Mouse (Mus musculus) neural tube, embryonic 11.5 days (tissue): ENCODE measurements around the gene Try4. TPM values are rescaled to one million over a fixed set of nuclear protein-coding genes. Genes with fewer than 3 reads are reported as not detected.
"Not testable (repeated sequence)": the region's sequence is repeated elsewhere in the genome, so short reads cannot be mapped to it uniquely, and the experiment has no call there.

Source experiments
- ATAC-seq: fragments of 200-750 bp; cut with Nextera tagmentation; 2 replicates; pipeline ENCODE4 v1.8.0; 2017; ENCODE audit warnings: moderate number of reproducible peaks, mild to moderate bottlenecking, moderate TSS enrichment, moderate library complexity; ENCODE audit not compliant: insufficient read depth, low FRiP score, low TSS enrichment
- DNase-seq: peaks from one replicate; pipeline ENCODE4 v3.0.0-alpha.2; 2015; ENCODE audit warnings: low spot score
- H3K27ac ChIP-seq: fragments of 300-500 bp; sonication (generic); 2 replicates; pipeline ENCODE4 v1.5.1; 2014; ENCODE audit warnings: low read depth, mild to moderate bottlenecking, low read length
- H3K27me3 ChIP-seq: fragments of 300-500 bp; sonication (generic); 2 replicates; pipeline ENCODE4 v1.6.1; 2014; ENCODE audit warnings: mild to moderate bottlenecking, low read length, mixed read lengths; ENCODE audit not compliant: control insufficient read depth, insufficient read depth
- H3K36me3 ChIP-seq: fragments of 300-500 bp; sonication (generic); 2 replicates; pipeline ENCODE4 v1.6.1; 2014; ENCODE audit warnings: mild to moderate bottlenecking, low read length, moderate library complexity, mixed read lengths; ENCODE audit not compliant: control insufficient read depth, insufficient read depth
- H3K4me1 ChIP-seq: fragments of 300-500 bp; sonication (generic); 2 replicates; pipeline ENCODE4 v1.6.1; 2014; ENCODE audit warnings: low read length, mixed read lengths; ENCODE audit not compliant: control insufficient read depth, insufficient read depth
- H3K4me2 ChIP-seq: fragments of 300-500 bp; sonication (generic); 2 replicates; pipeline ENCODE4 v1.6.1; 2014; ENCODE audit warnings: low read depth, mild to moderate bottlenecking, moderate library complexity
- H3K4me3 ChIP-seq: fragments of 300-500 bp; sonication (generic); 2 replicates; pipeline ENCODE4 v1.5.1; 2014; ENCODE audit warnings: low read depth, low read length
- H3K9ac ChIP-seq: fragments of 300-500 bp; sonication (generic); 2 replicates; pipeline ENCODE4 v1.6.1; 2014; ENCODE audit warnings: mild to moderate bottlenecking, low read length
- H3K9me3 ChIP-seq: fragments of 300-500 bp; sonication (generic); 2 replicates; pipeline ENCODE4 v1.6.1; 2016; ENCODE audit warnings: low read length; ENCODE audit not compliant: control insufficient read depth
- WGBS: fragments of 180-500 bp; shearing (Covaris S2); extraction: QIAGEN DNeasy Blood & Tissue Kit; methylation state at CpG from one replicate; pipeline ENCODE4 v1.1.7; 2014; 5-methylcytosine and 5-hydroxymethylcytosine counted together
- polyA plus RNA-seq: library from polyadenylated mRNA; unstranded; fragments of >200 nt; fragmentation: Nextera tagmentation; extraction: Ambion mirVana; gene quantifications from 2 replicates; pipeline ENCODE4 v1.2.1, GENCODE M21; 2014

The Try4 gene
- polyA plus RNA-seq = not detected in 2 replicates

DNA sequence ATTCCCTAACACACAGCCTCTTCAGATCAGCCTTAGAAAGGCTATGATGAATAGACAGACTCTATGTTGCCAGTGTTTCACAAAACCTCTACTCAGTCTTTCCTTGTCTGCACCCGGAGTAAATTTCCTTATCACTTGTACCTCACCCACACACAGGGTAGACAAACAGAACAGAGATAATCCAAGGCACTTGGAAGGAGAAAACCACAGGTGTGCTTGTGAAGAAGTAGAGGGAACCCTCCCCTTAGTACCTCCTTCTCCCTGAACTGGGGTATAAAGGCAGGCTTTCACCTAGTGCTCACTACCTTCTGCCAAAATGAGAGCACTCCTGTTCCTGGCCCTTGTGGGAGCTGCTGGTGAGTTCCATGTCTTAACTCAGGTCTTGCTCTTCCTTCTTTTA lies at the start of gene Try4:
Try4 (plus strand) TSS at position 301 of the 400 bp plus-strand sequence.
- Histone ChIP-seq H3K4me2 (no peak within 1 kb of the TSS), H3K9me3 (no peaks in the 10 kb centered on the region), H3K27ac (no peak within 1 kb of the TSS), H3K4me3 (no peak within 1 kb of the TSS), H3K36me3 (no peaks in the 10 kb centered on the region), H3K4me1 (no peaks in the 10 kb centered on the region), H3K27me3 (no peaks in the 10 kb centered on the region), H3K9ac (no peak within 1 kb of the TSS)
- WGBS = 86% methylated on average over 1 of the region's 1 CpGs
- ATAC-seq (no peak), DNase-seq (no peak)

GRCm38 (mm10) chr6:41253314-41253713 lies 48.8 kb upstream of the Try4 start:
- H3K27ac ChIP-seq, H3K9ac ChIP-seq, H3K9me3 ChIP-seq, H3K36me3 ChIP-seq, ATAC-seq, DNase-seq, H3K4me1 ChIP-seq, H3K4me3 ChIP-seq, H3K4me2 ChIP-seq, H3K27me3 ChIP-seq: not testable (repeated sequence)
- WGBS = 91% methylated on average over 9 of the region's 9 CpGs

DNA sequence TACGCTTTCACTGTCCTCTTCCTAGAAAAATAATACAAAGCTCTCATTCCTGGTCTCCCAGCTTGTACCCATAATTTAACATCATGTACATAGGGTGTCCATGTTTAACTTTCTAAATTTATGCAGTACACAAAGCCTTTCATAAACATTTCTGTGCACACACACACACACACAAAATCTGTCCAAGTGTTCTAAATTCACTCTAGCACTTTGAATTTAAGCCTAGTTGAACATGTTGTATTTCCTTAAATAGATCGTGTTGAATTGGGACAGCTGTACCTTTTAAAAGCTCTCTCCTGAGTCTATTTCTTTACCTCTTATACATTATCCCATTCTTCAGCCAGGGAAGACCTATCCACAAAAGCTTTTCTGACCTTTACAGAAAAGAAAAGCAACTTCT lies 45.6 kb upstream of the Try4 start:
- H3K9me3 ChIP-seq = no peaks in the 10 kb centered on the region

DNA sequence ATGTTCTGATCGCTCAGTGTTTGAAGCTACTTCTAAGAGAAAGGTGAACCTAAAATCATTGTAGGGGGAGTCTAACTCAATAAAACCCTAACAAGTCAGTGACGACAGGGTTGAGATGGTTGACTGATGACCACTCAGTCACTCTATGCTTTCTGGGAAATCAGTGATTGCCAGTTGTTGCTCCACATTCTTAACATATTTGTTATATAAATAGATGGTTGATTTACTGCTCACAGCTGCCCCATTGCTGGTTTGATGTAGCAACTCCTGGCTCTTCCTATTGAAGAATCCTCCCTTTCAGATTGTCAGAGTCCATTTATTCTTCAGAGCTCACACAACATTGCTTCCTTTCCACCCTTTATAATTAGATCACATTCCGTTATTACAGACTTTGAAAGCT lies 44.6 kb upstream of the Try4 start:
- ATAC-seq (no peak), DNase-seq (no peak)
- no peaks in the 10 kb centered on the region for H3K36me3 ChIP-seq
- no peaks in the 10 kb centered on the region for H3K4me1 ChIP-seq
- no peaks in the 10 kb centered on the region for H3K9me3 ChIP-seq
- no peak overlapping the region for H3K4me3 ChIP-seq
- H3K27ac ChIP-seq = no peak overlapping the region
- H3K9ac ChIP-seq = no peak overlapping the region
- no peaks in the 10 kb centered on the region for H3K27me3 ChIP-seq
- WGBS = 83% methylated on average over 3 of the region's 3 CpGs
- no peak overlapping the region for H3K4me2 ChIP-seq

More for the DNA sequence above, 45.6 kb upstream of the Try4 start:
- Histone ChIP-seq H3K36me3 (no peaks in the 10 kb centered on the region), H3K27me3 (no peaks in the 10 kb centered on the region), H3K4me1 (no peaks in the 10 kb centered on the region), H3K9ac (no peak overlapping the region), H3K4me2 (no peak overlapping the region), H3K4me3 (no peak overlapping the region), H3K27ac (no peak overlapping the region)
- no peak for ATAC-seq
- WGBS = 95% methylated on average over 2 of the region's 2 CpGs
- no peak for DNase-seq

- Histone ChIP-seq H3K27me3 (no peaks in the 10 kb centered on the region), H3K9ac (no peak overlapping the region), H3K4me3 (no peak overlapping the region), H3K27ac (no peak overlapping the region), H3K9me3 (no peaks in the 10 kb centered on the region), H3K36me3 (no peaks in the 10 kb centered on the region), H3K4me1 (no peaks in the 10 kb centered on the region), H3K4me2 (no peak overlapping the region)
- DNase-seq = no peak
- 55% methylated on average over 3 of the region's 3 CpGs for WGBS
- no peak for ATAC-seq
These were observed 39.3 kb upstream of the Try4 start for GRCm38 (mm10) chr6:41262796-41263195.

DNA sequence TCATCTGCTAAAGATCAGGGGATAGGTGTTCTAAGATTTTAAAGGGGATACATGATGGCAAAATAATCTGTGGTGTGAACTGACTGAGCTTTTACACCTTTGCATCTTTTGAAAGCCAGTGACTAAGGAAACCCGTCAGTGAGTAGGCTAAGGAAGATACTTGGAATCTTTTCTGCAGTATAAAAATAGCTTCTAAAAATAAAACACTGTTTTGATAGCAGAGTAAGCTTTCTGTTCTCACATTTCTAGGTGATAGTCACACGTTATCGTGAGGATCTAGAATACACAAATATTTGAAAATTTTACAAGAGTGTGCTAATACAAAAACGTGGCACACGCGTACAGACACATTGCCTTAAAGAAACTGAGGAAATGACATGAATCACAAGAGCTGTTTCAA lies 35.9 kb upstream of the Try4 start:
- ATAC-seq = no peak
- no peaks in the 10 kb centered on the region for H3K9me3 ChIP-seq
- no peaks in the 10 kb centered on the region for H3K4me1 ChIP-seq
- no peak overlapping the region for H3K9ac ChIP-seq
- H3K27me3 ChIP-seq = no peaks in the 10 kb centered on the region
- no peak overlapping the region for H3K4me2 ChIP-seq
- no peaks in the 10 kb centered on the region for H3K36me3 ChIP-seq
- DNase-seq = no peak
- no peak overlapping the region for H3K4me3 ChIP-seq
- H3K27ac ChIP-seq = no peak overlapping the region
- WGBS = 92% methylated on average over 6 of the region's 6 CpGs

GRCm38 (mm10) chr6:41298255-41298654 lies 3.8 kb upstream of the Try4 start:
- Histone ChIP-seq H3K9me3 (no peaks in the 10 kb centered on the region), H3K4me1 (no peaks in the 10 kb centered on the region), H3K9ac (no peak overlapping the region), H3K4me3 (no peak overlapping the region), H3K4me2 (no peak overlapping the region), H3K27ac (no peak overlapping the region), H3K27me3 (no peaks in the 10 kb centered on the region), H3K36me3 (no peaks in the 10 kb centered on the region)
- WGBS = 11% methylated on average over 1 of the region's 1 CpGs
- DNase-seq (no peak), ATAC-seq (no peak)

- H3K4me2 ChIP-seq, H3K27me3 ChIP-seq, H3K9me3 ChIP-seq, H3K4me3 ChIP-seq, ATAC-seq, H3K27ac ChIP-seq, DNase-seq, H3K9ac ChIP-seq, H3K4me1 ChIP-seq, H3K36me3 ChIP-seq: not testable (repeated sequence)
- WGBS = 80% methylated on average over 3 of the region's 3 CpGs
These were observed 14.7 kb downstream of the Try4 start, which contains the start of gene Try5 for GRCm38 (mm10) chr6:41316741-41317140. Gene Try5, minus strand, starts transcription at chr6:41316841.

DNA sequence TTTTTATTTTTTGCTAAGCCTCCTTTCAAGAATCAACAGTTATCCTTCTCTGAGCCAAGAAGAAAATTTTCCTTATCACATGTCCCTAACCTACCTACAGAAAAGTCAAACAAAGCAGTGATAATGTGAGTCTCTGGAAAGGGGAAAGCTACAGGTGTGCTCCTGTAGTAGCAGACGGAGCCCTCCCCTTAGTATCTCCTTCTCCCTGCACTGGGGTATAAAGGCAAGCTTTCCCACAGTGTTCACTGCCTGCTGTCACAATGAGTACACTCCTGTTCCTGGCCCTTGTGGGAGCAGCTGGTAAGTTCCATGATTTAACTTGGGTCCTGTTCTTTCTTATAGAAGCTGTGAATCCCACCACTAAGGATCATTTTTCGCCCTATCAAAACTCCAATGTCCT lies 51.9 kb downstream of the Try4 start, which contains the start of gene Try10:
Try10 (plus strand) TSS at position 174 of the 400 bp plus-strand sequence.
- Histone ChIP-seq H3K4me1 (no peaks in the 10 kb centered on the region), H3K9me3 (no peaks in the 10 kb centered on the region), H3K36me3 (no peaks in the 10 kb centered on the region), H3K27me3 (no peaks in the 10 kb centered on the region), H3K9ac (no peak within 1 kb of the TSS), H3K27ac (no peak within 1 kb of the TSS), H3K4me3 (no peak within 1 kb of the TSS), H3K4me2 (no peak within 1 kb of the TSS)
- 88% methylated on average over 2 of the region's 2 CpGs for WGBS
- DNase-seq (no peak), ATAC-seq (no peak)
